Mouse (Mus musculus) limb, embryonic 14.5 days (tissue): ENCODE measurements around the gene Cog1. TPM values are rescaled to one million over a fixed set of nuclear protein-coding genes. Genes with fewer than 3 reads are reported as not detected.
"Not testable (repeated sequence)": the region's sequence is repeated elsewhere in the genome, so short reads cannot be mapped to it uniquely, and the experiment has no call there.

ENCODE experiments used
- ATAC-seq: fragments of 200-750 bp; cut with Nextera tagmentation; 2 replicates; pipeline ENCODE4 v1.8.0; 2017; ENCODE audit warnings: low read depth, moderate number of reproducible peaks, moderate TSS enrichment; ENCODE audit not compliant: low FRiP score
- DNase-seq: peaks from one replicate; pipeline ENCODE4 v3.0.0-alpha.2; 2015; ENCODE audit warnings: low spot score
- H3K27ac ChIP-seq: fragments of 300-500 bp; sonication (generic); replicated peaks from 2 replicates; pipeline ENCODE4 v1.5.1; 2014; ENCODE audit warnings: low read depth, mild to moderate bottlenecking, low read length, moderate library complexity, mixed read lengths
- H3K27me3 ChIP-seq: fragments of 300-500 bp; sonication (generic); 2 replicates; pipeline ENCODE4 v1.6.1; 2014; ENCODE audit warnings: low read length, mixed read lengths; ENCODE audit not compliant: control insufficient read depth, insufficient read depth
- H3K36me3 ChIP-seq: fragments of 300-500 bp; sonication (generic); 2 replicates; pipeline ENCODE4 v1.6.1; 2014; ENCODE audit warnings: mild to moderate bottlenecking, low read length, moderate library complexity, mixed read lengths; ENCODE audit not compliant: control insufficient read depth, insufficient read depth
- H3K4me1 ChIP-seq: fragments of 300-500 bp; sonication (generic); 2 replicates; pipeline ENCODE4 v1.6.1; 2014; ENCODE audit warnings: antibody characterized with exemption, low read length, mixed read lengths; ENCODE audit not compliant: control insufficient read depth, insufficient read depth
- H3K4me2 ChIP-seq: fragments of 300-500 bp; sonication (generic); replicated peaks from 2 replicates; pipeline ENCODE4 v1.6.1; 2014; ENCODE audit warnings: low read depth, mild to moderate bottlenecking, low read length, moderate library complexity; ENCODE audit not compliant: severe bottlenecking
- H3K4me3 ChIP-seq: fragments of 300-500 bp; sonication (generic); replicated peaks from 2 replicates; pipeline ENCODE4 v1.5.1; 2014; ENCODE audit warnings: low read length
- H3K9ac ChIP-seq: fragments of 300-500 bp; sonication (generic); 2 replicates; pipeline ENCODE4 v1.6.1; 2014; ENCODE audit warnings: mild to moderate bottlenecking, low read depth, low read length, moderate library complexity; ENCODE audit not compliant: severe bottlenecking
- H3K9me3 ChIP-seq: fragments of 300-500 bp; sonication (generic); 2 replicates; pipeline ENCODE4 v1.6.1; 2016; ENCODE audit warnings: low read length; ENCODE audit not compliant: control insufficient read depth
- POLR2A ChIP-seq: fragments of 200-500 bp; IDR thresholded peaks from 2 replicates; pipeline ENCODE4 v1.8.0; 2012; ENCODE audit warnings: inconsistent platforms, mild to moderate bottlenecking, moderate library complexity, borderline replicate concordance; ENCODE audit not compliant: insufficient read depth, insufficient read length; ENCODE audit errors: extremely low read depth
- whole genome bisulfite sequencing: fragments of 180-500 bp; shearing (Covaris S2); extraction: QIAGEN DNeasy Blood & Tissue Kit; methylation state at CpG from one replicate; pipeline ENCODE4 v1.1.7; 2014; 5-methylcytosine and 5-hydroxymethylcytosine counted together
- polyA plus RNA-seq, 2 experiments: library from polyadenylated mRNA; depleted of rRNA in 1 of 2; stranded (reverse) in 1 of 2; unstranded in 1 of 2; fragments of >200 nt; fragmentation: Nextera tagmentation in 1 of 2; extraction: Ambion mirVana in 1 of 2; gene quantifications; 2 replicates each; pipeline versions ENCODE4 v1.2.1 to v1.2.3; 2012 to 2014

Cog1 gene
- polyA plus RNA-seq, 2 experiments: 26.7 to 38.8 TPM

DNA sequence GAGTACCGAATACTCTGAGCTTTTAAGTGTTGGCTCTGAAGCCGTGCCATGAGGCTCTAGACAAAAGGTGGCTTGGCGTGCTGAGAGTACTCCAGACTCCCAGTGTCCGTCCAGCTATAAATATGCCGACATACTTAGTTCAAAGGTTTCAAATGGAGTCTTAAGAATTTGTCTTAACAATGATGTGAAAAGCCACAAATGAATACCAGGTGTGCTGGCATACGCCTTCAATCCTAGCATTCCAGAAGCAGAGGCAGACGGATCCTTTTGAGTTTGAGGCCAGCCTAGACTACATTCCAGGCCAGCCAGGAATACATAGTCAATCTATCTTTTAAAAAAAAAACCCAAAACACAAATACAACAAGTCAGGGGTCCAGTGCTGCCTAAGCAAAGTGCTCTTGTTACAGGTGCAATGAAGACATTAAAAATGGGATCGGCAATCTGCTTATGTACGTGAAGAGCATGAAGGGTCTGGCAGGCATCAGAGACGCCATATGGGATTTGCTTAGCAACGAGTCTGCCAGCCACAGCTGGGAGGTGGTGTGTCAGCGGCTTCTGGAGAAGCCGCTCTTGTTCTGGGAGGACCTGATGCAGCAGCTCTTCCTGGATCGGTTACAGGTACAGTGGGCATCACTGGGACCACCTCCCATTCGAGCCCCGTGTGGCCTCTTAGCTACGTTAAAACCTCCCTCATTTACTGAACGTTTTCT lies 5.7 kb downstream of the Cog1 start:
- WGBS: 30% methylated on average over 18 of the region's 18 CpGs
- TF ChIP-seq POLR2A: no peak
- peak overlapping the region; percentile 65 for H3K27ac ChIP-seq
- H3K9me3 ChIP-seq: no peaks in the 10 kb centered on the region
- DNase-seq (peak; percentile 73), ATAC-seq (no peak)
- H3K9ac ChIP-seq: no peak overlapping the region
- no peak overlapping the region for H3K4me3 ChIP-seq
- no peaks in the 10 kb centered on the region for H3K27me3 ChIP-seq
- H3K36me3 ChIP-seq: peaks cover 83% of the 10 kb centered on the region
- H3K4me1 ChIP-seq: peaks cover 16% of the 10 kb centered on the region
- H3K4me2 ChIP-seq: no peak overlapping the region

DNA sequence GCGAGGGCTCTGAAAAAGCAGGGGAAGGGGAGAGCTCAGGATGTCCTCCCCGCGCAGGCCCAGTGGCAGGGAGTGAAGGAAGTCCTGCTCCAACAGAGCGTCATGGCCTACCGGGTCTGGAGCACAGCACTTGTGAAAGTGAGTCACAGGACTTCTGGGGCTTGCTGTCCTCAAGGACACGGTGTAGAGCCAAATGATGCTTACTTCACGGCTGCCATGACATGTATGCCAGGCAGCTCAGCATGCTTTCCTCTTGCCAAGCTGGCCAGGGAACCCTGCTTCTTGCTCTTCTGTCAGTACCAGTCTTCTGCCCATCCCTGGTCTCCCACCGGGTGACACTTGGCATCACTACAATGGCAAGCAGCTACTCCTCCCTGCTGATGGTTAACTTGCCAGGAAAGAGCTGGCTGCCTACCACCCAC lies 7.6 kb downstream of the Cog1 start:
- WGBS: 89% methylated on average over 8 of the region's 8 CpGs
- H3K4me3 ChIP-seq: no peak overlapping the region
- H3K4me1 ChIP-seq: peaks cover 6% of the 10 kb centered on the region
- TF ChIP-seq POLR2A: no peak
- H3K27me3 ChIP-seq: no peaks in the 10 kb centered on the region
- H3K27ac ChIP-seq: no peak overlapping the region
- ATAC-seq (no peak), DNase-seq (no peak)
- no peaks in the 10 kb centered on the region for H3K9me3 ChIP-seq
- H3K4me2 ChIP-seq: no peak overlapping the region
- peaks cover 97% of the 10 kb centered on the region for H3K36me3 ChIP-seq
- no peak overlapping the region for H3K9ac ChIP-seq

DNA sequence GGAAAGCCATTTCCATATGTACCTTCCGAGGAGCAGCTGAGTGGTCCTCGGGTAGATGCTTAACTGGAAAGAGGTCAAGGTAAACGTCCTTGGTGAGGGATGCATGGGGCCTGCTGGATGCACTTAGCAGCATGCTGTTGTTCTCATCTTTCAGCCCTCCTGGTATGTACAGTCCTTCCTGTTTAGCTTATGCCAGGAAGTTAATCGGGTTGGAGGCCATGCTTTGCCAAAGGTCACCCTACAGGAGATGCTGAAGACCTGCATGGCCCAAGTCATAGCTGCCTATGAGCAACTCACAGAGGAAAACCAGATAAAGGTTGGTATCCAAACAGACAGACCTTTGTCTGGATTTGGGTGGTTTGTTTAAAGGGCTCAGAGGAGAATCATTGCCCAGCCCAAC lies 8.3 kb downstream of the Cog1 start:
- no peak for TF ChIP-seq POLR2A
- WGBS: 66% methylated on average over 4 of the region's 4 CpGs

DNA sequence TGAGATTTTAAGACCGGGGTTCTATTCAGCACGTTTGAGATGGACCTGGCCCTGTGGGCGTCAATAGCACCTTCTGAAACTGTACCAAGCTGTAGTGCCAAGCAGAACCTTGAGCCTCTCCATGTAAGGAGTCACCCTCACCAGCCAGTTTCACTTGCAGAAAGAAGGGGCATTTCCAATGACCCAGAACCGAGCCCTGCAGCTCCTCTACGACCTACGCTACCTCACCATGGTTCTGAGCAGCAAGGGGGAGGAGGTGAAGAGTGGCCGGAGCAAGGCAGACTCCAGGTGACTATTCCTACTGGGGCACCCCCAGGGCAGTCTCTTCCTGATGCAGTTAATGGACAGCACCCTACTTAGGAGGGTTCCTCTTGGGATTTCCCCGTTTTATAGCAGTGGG lies 9.3 kb downstream of the Cog1 start:
- no peak for DNase-seq
- no peak for ATAC-seq
- Histone ChIP-seq H3K4me2 (no peak overlapping the region), H3K9me3 (no peaks in the 10 kb centered on the region), H3K27me3 (no peaks in the 10 kb centered on the region), H3K4me3 (no peak overlapping the region), H3K4me1 (peaks cover 6% of the 10 kb centered on the region), H3K27ac (no peak overlapping the region), H3K36me3 (peaks cover 88% of the 10 kb centered on the region), H3K9ac (no peak overlapping the region)
- TF ChIP-seq POLR2A: no peak
- 90% methylated on average over 8 of the region's 8 CpGs for WGBS

More for the DNA sequence above, 8.3 kb downstream of the Cog1 start:
- H3K4me3 ChIP-seq: no peak overlapping the region
- DNase-seq: no peak
- no peak overlapping the region for H3K27ac ChIP-seq
- H3K27me3 ChIP-seq: no peaks in the 10 kb centered on the region
- no peak overlapping the region for H3K9ac ChIP-seq
- no peak for ATAC-seq
- H3K4me2 ChIP-seq: no peak overlapping the region
- H3K9me3 ChIP-seq: no peaks in the 10 kb centered on the region
- peaks cover 97% of the 10 kb centered on the region for H3K36me3 ChIP-seq
- H3K4me1 ChIP-seq: peaks cover 6% of the 10 kb centered on the region

DNA sequence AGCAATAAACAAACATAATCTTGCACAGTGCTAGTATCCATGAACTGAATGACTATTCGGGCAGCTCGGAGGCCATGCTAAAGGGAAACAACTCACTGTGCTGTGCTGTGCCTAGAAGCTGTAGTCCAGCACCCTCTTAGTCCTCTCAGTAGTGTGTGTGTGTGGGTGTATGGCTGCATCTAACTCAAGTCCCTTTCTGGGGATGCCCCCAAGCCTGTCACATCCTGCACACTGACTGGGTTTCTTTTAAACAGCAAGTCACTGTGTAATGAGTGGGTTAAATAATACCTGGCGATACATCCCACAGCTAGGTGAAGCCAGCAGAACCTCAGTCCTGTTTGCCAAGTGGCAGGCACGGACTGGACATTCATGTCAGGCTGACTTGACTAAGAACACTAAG lies 9.8 kb downstream of the Cog1 start:
- no peaks in the 10 kb centered on the region for H3K27me3 ChIP-seq
- WGBS: 74% methylated on average over 4 of the region's 4 CpGs
- peaks cover 88% of the 10 kb centered on the region for H3K36me3 ChIP-seq
- no peak overlapping the region for H3K4me3 ChIP-seq
- H3K27ac ChIP-seq: no peak overlapping the region
- H3K4me2 ChIP-seq: no peak overlapping the region
- ATAC-seq: no peak
- peaks cover 6% of the 10 kb centered on the region for H3K4me1 ChIP-seq
- no peaks in the 10 kb centered on the region for H3K9me3 ChIP-seq
- H3K9ac ChIP-seq: no peak overlapping the region
- DNase-seq: no peak
- no peak for TF ChIP-seq POLR2A

DNA sequence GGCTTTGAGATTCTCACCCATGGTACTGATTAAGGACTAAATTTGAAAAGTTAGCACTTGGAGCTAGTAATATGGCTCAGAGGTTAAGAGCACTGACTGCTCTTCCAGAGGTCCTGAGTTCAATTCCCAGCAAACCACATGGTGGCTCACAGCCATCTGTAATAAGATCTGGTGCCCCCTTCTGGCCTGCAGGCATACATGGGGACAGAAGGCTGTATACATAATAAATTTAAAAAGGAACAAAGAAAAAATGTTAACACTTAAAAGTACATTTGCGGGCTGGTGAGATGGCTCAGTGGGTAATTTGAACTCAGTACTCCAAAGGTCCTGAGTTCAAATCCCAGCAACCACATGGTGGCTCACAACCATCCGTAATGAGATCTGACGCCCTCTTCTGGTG lies 11.2 kb downstream of the Cog1 start:
- not testable (repeated sequence) for H3K9me3 ChIP-seq, H3K27me3 ChIP-seq, H3K27ac ChIP-seq, ATAC-seq, H3K9ac ChIP-seq, H3K4me1 ChIP-seq, DNase-seq, H3K4me2 ChIP-seq, H3K4me3 ChIP-seq
- WGBS: 93% methylated on average over 3 of the region's 3 CpGs
- peaks cover 87% of the 10 kb centered on the region for H3K36me3 ChIP-seq
